Mouse (Mus musculus) midbrain, embryonic 15.5 days (tissue): Measurements from ENCODE around the gene Gm44502. TPM values are rescaled to one million over a fixed set of nuclear protein-coding genes. Genes with fewer than 3 reads are reported as not detected.
A peak's percentile ranks its signal among the peaks of the same experiment; 100 is the strongest.

Source experiments
- ATAC-seq: fragments of 200-750 bp; cut with Nextera tagmentation; replicated peaks from 2 replicates; pipeline ENCODE4 v1.8.0; 2017; ENCODE audit warnings: moderate TSS enrichment
- H3K27ac ChIP-seq: fragments of 300-500 bp; sonication (generic); 2 replicates; pipeline ENCODE4 v1.5.1; 2015; ENCODE audit warnings: mild to moderate bottlenecking, inconsistent platforms
- H3K27me3 ChIP-seq: fragments of 300-500 bp; sonication (generic); replicated peaks from 2 replicates; pipeline ENCODE4 v1.6.1; 2015; ENCODE audit warnings: inconsistent platforms
- H3K36me3 ChIP-seq: fragments of 300-500 bp; sonication (generic); replicated peaks from 2 replicates; pipeline ENCODE4 v1.6.1; 2015; ENCODE audit warnings: inconsistent platforms
- H3K4me1 ChIP-seq: fragments of 300-500 bp; sonication (generic); 2 replicates; pipeline ENCODE4 v1.6.1; 2015; ENCODE audit warnings: inconsistent platforms
- H3K4me2 ChIP-seq: fragments of 300-500 bp; sonication (generic); 2 replicates; pipeline ENCODE4 v1.6.1; 2015; ENCODE audit warnings: inconsistent platforms, mild to moderate bottlenecking, moderate library complexity
- H3K4me3 ChIP-seq: fragments of 300-500 bp; sonication (generic); 2 replicates; pipeline ENCODE4 v1.5.1; 2015; ENCODE audit warnings: mild to moderate bottlenecking, inconsistent platforms
- H3K9ac ChIP-seq: fragments of 300-500 bp; sonication (generic); 2 replicates; pipeline ENCODE4 v1.6.1; 2015; ENCODE audit warnings: mild to moderate bottlenecking, inconsistent platforms
- H3K9me3 ChIP-seq: fragments of 300-500 bp; sonication (generic); 2 replicates; pipeline ENCODE4 v1.6.1; 2016; ENCODE audit warnings: inconsistent platforms
- WGBS: fragments of 180-500 bp; shearing (Covaris S2); methylation state at CpG from one replicate; pipeline ENCODE4 v1.1.7; 2015; ENCODE audit warnings: mixed read lengths; 5-methylcytosine and 5-hydroxymethylcytosine counted together
- polyA plus RNA-seq: library from polyadenylated mRNA; unstranded; fragments of >200 nt; fragmentation: Nextera tagmentation; extraction: Ambion mirVana; gene quantifications from 2 replicates; pipeline ENCODE4 v1.2.1, GENCODE M21; 2015

The Gm44502 gene
- polyA plus RNA-seq, 1 experiment from 2014 or later, result not detected

DNA sequence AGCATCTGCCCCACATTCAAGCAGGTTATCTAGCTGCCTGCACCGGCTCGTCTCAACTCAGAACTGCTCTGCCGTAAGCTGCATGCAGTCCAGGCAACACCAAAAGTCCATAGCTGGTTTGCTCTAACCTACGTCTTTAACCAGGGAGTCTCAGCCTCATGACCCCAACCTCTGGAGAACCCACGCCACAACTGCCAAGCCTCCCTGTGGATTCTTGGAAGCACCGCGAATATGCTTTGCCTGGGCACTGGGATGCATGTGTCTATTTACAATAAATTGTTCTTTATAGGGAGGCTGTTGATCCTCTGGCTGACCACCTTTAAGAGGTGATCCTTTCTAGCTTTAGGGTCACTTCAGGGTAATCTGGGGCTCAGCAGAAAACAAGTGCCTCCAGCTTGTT is 57.0 kb downstream of the Gm44502 start:
- ATAC-seq, result no peak
- Histone ChIP-seq H3K9me3 (no peaks in the 10 kb centered on the region), H3K27me3 (peaks cover 17% of the 10 kb centered on the region), H3K36me3 (peaks cover 44% of the 10 kb centered on the region), H3K4me2 (peak overlapping the region; percentile 85), H3K4me3 (peak overlapping the region; percentile 88), H3K4me1 (peaks cover 17% of the 10 kb centered on the region), H3K9ac (no peak overlapping the region; the same call in 1 of the 2 replicates), H3K27ac (no peak overlapping the region)
- WGBS, result 88% methylated on average over 7 of the region's 7 CpGs

DNA sequence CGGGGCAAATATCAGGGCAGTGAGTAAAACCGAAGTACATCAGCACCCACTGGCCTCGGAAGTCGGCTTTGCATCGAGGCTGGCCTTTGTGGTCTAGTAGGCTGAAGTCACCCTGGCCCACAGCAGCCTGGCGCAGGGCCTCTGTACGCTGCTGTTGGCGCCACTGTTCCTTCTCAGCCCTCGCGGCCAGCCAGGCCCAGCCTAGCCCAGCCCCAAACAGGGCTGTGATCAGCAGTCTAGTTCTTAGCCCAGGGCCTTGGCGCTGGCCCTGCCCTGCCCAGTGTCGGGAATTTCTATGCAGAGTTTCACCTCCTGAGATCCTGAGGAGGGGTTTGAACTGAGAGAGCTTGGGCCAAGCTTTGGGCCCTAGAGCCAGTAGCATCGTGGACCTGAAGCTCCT is 57.4 kb downstream of the Gm44502 start:
- Histone ChIP-seq H3K4me1 (peaks cover 17% of the 10 kb centered on the region), H3K4me2 (no peak overlapping the region), H3K9me3 (no peaks in the 10 kb centered on the region), H3K27ac (no peak overlapping the region), H3K27me3 (peaks cover 12% of the 10 kb centered on the region), H3K36me3 (peaks cover 48% of the 10 kb centered on the region), H3K9ac (no peak overlapping the region), H3K4me3 (no peak overlapping the region)
- WGBS, result 86% methylated on average over 13 of the region's 13 CpGs
- no peak for ATAC-seq

Other genes with a start within 250 kb of the Gm44502 start
- gene Plxnb2, start 248.9 kb downstream of the Gm44502 start, polyA plus RNA-seq, result 101 and 108 TPM in 2 replicates
- 117 and 123 TPM in 2 replicates for gene Dennd6b, start 233.2 kb downstream of the Gm44502 start, polyA plus RNA-seq
- 83.2 and 89.8 TPM in 2 replicates for gene Ppp6r2, start 218.1 kb downstream of the Gm44502 start, polyA plus RNA-seq
- gene Sbf1, start 114.4 kb downstream of the Gm44502 start, polyA plus RNA-seq, result 106 and 112 TPM in 2 replicates
- not detected in 2 replicates for gene Adm2, start 107.0 kb downstream of the Gm44502 start, polyA plus RNA-seq
- not detected in 2 replicates for gene Miox, start 95.3 kb downstream of the Gm44502 start, polyA plus RNA-seq
- gene Lmf2, start 74.0 kb downstream of the Gm44502 start, polyA plus RNA-seq, result 30.5 and 35.0 TPM in 2 replicates
- gene Ncaph2, start 74.0 kb downstream of the Gm44502 start, polyA plus RNA-seq, result 115 and 121 TPM in 2 replicates
- gene Sco2, start 55.9 kb downstream of the Gm44502 start, polyA plus RNA-seq, result 15.7 and 15.8 TPM in 2 replicates
- 2.1 and 2.7 TPM in 2 replicates for gene Tymp, start 52.7 kb downstream of the Gm44502 start, polyA plus RNA-seq
- gene Odf3b, start 50.4 kb downstream of the Gm44502 start, polyA plus RNA-seq, result 3.4 and 4.3 TPM in 2 replicates
- 0.05 TPM in 1 of 2 replicates, not detected in the other for gene Klhdc7b, start 44.8 kb downstream of the Gm44502 start, polyA plus RNA-seq
- not detected in 2 replicates for gene Syce3, start 19.2 kb downstream of the Gm44502 start, polyA plus RNA-seq
- gene Cpt1b, start 3.8 kb downstream of the Gm44502 start, polyA plus RNA-seq, result 1.2 and 1.8 TPM in 2 replicates
- gene C730034F03Rik, start 107 bp downstream of the Gm44502 start, polyA plus RNA-seq, result 7.3 and 8.2 TPM in 2 replicates
- 91.8 and 92.3 TPM in 2 replicates for gene Chkb, start 212 bp upstream of the Gm44502 start, polyA plus RNA-seq
- gene Mapk8ip2, start 24.2 kb upstream of the Gm44502 start, polyA plus RNA-seq, result 84.8 and 88.5 TPM in 2 replicates
- gene Arsa, start 47.7 kb upstream of the Gm44502 start, polyA plus RNA-seq, result 31.9 and 32.3 TPM in 2 replicates
- gene Shank3, start 69.9 kb upstream of the Gm44502 start, polyA plus RNA-seq, result 16.0 and 16.9 TPM in 2 replicates
- 2.4 and 3.2 TPM in 2 replicates for gene Acr, start 138.6 kb upstream of the Gm44502 start, polyA plus RNA-seq
- 81.3 and 92.1 TPM in 2 replicates for gene Rabl2, start 162.2 kb upstream of the Gm44502 start, polyA plus RNA-seq